Mouse (Mus musculus) cerebellum, adult 9-10 months (tissue): ENCODE measurements around the gene Esyt2.

ENCODE experiments used
- DNase-seq: peaks from one replicate; pipeline ENCODE4 v3.0.0; 2022

The Esyt2 gene

DNA sequence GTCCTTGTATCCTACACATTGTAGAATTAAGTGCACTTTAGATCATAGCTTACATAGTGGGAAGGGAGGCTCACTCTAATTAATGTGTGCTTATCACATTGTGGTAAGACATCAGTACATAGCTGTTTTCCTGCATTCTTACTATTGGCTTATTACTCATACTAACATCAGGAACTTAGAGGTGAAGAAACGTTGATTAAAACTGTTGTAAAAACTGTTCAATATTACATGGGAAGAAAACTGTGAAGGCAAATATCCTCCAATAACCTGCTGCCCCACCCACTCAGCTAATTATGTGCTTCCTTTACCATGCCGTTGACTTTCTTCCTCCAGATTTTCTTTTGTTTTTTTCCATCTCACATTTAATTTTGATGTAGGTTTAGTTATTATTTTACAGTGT lies 87.9 kb downstream of the Esyt2 start:
- no peak for DNase-seq

DNA sequence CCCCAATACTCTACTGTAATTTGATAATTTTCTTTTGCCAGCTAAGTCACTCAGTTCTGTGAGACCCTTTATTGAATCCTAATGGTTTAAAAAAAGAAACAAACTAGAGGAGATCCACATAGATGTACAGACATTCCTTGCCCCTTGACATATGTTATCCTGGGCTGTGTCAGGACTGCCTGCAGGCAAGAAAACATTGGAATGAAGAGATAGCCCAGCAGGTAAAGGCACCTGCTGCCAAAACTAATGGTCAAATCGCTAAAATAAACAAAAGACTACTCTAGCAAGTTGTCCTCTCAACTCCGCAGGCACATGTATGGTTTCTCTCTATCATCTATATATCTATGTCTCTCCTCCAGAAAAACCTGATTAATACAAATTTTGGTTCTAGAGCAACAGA lies 102.1 kb downstream of the Esyt2 start:
- DNase-seq = peak; percentile 42

DNA sequence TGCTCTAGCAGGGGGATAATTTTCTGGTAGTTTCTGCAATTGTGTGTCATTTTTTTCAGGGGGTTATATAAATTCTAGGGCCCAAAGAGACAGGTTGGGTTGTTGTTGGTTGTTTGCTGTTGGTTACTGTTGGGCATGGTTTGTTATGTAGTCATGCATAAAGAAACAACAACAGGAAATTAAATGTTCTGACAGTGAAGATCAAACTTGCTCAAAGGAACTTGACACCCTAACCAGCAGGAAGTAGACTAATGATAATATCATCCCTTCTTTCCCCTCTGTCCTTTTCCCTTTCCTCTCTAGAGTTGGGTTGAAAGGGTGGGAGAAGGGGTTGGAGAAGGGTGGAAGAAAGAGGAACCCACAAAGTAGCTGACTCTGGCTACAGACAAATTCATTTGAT lies 103.0 kb downstream of the Esyt2 start:
- no peak for DNase-seq

DNA sequence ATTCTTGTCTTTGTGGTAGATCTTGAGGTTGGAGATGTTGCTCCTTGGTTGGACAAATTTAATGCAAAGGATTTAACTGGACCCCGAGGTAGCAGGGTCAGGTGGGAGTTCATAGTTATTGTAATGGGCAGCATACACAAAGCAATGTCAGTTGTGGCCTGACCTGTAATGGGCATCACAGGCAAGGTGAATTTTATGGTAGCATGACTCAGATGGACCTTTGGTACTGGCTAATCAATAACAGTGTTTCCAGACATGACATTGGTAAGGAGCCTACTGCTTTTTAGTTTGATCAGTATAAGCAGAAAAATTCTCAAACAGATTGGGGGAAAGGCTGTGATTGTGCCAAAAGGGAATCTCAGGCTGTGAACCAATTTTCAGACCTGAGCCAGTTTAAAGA lies 105.8 kb downstream of the Esyt2 start:
- DNase-seq = no peak

DNA sequence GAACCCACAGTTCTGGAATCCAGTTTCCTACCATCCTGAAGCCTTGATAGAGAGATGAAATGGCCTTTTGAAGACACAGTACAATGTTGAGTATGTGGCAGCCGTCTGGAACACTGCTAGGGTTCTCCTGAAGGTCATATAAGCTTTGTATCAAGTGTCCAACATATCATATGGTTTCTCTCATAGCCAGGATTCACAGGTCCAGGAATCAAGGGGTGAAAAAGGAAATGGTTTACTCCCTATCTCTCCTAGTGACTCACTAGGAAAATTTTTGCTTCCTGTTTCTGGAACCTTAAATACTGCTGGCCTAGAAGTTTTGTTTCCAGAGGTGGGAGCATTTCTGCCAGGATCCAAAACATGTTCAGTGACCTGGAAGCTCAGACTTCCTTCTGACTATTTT lies 108.9 kb downstream of the Esyt2 start:
- no peak for DNase-seq

DNA sequence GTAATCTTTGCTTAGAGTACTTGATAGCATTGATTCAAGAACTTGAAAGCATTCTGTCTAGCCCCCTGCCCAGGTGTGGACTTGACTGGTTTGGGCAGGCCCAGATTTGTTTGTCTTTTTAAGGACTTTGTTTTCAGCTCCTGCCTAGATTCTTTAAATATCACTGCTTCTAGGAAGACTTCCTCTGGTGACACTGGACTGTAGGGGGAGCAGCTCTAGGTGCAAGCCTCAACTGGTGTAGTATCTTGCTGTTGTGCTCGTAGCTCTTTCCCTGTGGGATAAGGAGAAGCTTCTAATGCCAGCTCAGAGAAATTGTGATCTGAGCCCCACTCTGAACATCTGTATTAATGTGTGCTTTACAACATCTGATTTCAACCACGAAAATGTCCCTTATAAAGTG lies 113.3 kb downstream of the Esyt2 start:
- no peak for DNase-seq

DNA sequence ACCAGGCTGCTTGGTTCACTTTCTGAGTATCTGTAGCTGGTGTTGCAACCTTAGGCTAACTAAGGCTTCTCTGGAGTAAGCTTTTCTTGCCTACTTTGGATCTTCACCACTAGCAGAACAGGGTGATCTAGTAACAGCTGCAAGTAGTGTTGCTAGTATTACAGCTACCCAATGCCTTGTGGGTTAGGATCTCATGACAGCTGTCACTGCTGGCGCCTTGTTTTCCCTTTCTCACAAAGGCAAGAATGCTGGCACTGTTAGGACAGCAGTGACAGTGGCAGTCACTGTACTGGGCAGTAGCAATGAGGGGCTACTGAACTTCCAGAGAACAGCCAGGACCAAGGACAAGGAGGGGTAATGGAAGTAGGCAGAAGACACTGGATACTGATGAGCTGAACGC lies 114.3 kb downstream of the Esyt2 start:
- DNase-seq = no peak

DNA sequence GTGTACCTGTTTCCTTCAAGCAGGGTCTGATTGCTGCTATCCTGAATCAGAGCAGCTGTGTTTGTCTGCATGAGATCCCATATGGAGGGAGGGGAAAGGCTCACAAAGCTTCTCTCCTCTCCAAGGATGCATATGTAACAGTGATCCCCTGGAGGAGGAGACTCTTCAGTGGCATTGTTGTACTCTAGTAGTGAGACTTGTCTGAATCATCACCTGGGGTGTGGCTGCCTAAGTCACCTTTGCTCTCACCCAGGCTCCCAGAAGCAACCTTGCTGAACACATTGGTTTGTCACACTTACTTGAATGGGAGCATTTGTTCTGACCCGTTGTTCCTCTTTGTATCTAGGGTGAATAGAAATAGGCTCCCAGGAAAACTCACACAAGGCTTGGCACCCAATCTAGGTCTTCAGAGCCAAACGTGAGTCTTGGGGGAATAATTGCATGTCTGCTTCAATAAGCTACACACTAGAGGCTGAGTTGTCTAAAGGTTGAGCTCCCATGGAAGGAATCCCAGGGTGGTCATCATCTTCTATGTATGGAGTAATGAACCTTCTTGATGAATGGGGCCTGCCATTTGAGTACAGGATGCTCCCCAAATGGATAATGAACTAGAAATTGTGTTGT lies 115.2 kb downstream of the Esyt2 start:
- DNase-seq = no peak

DNA sequence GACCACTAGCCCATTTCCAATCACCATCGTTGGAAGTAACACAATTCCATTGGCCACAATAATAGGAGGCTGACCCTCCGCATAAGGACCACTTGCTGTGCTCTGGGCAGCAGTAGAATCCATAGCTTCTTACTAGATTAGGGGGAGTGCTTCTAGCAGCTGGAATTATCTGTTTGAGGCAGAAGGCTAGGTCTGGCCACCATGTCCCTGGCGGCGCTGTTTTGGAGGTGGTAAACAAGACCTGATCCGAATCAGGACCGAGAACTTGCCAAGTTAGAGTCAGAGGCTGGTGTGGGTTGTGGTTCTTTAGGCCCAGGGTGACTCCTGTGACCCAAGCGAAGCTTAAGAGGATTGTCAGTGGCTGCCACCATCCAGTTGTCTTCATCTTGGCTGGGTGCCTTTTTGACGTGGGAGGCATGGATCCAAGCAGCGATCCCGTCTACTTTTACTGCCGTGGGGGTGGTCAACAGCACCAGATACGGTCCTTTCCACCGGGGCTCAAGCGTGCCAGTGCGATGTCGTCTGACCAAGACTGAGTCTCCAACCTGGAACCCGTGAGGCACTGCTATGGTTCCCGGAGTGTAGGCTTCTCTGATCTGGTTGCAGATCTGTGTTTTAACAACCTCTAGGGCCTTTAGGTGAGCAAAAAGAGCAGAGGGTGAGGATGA lies 123.2 kb downstream of the Esyt2 start:
- DNase-seq = peak; percentile 64

DNA sequence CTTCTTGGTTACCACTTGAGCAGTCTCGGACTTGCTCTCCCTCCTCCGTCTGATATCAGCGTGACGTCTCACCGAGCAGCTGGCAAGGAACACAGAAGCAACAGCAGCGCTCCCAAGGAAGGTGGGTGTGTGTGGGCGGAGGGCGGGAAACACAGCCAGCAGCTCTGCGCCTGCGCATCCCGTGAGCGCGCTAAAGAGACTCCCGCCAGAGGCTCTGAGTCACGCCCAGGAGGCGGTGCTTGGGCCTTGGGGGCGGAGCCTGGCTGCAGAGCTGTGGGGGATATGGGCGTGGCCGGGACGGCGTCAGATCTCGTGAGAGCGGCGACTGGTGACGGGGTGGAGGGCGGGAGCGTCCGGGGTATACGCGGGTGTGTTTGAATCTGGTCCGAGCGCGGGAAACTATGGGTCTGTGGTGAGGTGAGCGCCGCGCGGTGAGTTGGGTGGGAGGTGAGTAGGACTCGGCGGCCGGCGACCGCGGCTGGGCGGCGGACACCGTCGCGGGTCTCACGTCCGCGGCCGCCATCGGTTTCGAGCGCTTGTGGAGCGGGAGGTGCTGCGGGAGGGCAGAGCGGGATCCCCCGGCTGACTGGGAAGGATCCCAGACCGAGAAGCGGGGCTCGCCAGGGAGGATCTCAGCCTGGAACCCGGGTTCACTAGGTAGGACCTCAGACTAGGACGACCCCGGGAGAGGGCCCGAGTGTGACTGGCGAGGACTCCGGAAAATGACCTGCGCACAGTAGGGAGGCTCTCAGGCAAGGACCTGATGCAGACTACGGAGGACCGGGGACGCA lies 124.2 kb downstream of the Esyt2 start, which contains the start of gene Ncapg2:
Gene Ncapg2, plus strand, starts transcription at position 358 of the 791 bp plus-strand sequence.
- peak; percentile 97 for DNase-seq

DNA sequence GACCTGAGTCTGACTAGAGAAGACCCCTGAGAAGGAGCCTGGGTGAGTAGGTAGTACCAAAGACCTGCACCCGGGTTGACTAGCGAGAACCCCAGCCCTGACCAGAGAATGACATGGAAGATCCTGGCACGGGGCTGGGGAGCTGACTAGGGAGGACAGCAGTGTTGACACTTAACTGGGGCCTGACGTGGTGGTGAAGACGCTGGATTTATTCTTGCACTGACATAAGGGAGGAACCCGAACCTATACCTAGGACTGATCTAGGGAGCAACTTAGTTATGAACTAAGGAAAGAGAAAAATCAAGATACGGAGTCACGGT lies 124.8 kb downstream of the Esyt2 start:
- DNase-seq = no peak

DNA sequence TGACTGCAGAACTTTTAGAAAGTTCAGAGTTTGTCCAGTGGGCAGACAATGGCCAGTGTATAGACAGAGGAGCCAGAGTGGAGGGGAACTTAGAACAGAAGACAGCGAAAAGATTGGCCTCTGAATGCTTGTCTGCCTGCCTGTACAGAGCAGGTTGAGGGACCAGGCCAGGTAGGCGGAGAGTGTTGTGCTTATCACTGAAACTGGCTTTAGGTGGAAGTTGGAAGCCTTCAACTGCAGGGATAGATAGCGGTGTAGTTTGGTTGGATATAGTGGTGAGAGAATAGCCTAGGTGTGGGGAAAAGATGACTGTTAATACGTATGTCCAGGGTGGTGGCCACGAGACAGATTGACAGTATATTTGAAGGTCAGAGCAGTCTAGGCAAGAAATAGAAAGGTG lies 126.9 kb downstream of the Esyt2 start:
- no peak for DNase-seq

DNA sequence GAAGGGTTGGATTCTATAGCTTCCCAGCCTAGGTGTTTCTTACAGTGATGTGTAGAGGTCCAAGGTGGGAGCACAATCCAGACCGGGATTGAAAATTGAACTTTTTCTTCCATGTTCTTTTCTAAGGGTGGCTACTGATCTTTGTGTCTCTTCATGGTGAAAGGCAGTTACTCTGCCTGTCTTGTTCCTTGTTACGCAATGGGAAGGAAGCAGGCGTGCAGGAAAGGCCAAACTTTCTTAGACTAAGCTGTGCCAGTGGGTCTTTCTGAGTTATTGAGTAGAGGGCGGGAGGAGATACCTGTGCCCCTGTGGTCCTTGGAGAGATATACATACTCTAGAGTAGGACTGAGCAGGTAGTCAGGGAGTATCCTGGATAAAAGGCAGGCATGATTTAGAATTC lies 133.9 kb downstream of the Esyt2 start:
- DNase-seq = no peak

DNA sequence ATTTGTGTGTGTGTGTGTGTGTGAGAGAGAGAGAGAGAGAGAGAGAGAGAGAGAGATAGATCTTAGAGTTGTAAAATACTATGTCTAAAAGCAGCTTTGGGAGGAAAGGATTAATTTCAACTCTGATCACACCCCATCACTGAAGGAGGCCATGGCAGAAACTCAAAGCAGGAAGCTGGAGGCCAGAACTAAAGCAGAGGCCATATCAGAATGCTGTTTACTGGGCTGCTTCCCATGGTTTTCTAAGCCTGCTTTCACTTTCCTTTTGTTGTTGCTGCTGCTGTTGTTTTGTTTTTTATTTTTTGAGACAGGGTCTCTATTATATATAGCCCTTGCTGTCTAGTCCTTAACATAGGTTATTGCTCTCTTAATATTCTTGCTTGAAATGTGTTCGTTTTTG lies 135.5 kb downstream of the Esyt2 start:
- DNase-seq = no peak

DNA sequence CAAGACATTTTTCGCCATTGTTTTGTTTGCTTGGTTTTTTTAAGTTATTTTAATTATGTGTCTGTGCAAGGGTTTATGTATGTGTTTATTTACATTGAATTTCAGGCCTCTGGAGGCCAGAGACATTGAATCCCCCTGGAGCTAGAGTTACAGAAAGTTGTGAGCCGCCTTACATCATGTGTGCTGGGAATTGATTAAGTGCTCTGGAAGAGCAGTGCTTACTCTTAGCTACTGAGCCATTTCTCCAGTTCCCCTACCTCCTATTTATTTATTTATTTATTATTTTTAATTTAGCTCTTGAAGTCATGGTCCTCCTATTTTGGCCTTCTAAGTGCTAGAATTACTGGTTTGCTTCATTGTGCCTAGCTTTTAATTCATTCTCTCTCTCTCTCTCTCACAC lies 140.7 kb downstream of the Esyt2 start:
- no peak for DNase-seq

DNA sequence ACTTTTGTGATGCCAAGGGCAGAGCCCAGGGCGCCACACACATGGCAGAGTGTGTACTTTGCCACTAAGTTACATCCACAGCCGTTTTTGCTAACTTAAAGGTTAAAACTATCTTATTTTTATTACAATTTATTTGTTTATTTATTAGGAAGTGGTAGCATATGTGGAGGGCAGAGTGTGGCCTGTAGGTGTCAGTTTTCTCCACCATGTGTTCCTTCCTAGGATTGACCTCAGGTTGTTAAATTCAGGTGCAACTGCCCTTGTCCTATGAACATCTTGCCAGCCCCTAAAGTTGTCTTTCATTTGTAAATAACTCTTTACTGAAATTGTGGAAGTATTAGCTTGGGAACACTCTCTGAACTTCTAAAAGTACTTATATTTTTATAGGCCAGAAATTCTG lies 144.4 kb downstream of the Esyt2 start:
- no peak for DNase-seq

DNA sequence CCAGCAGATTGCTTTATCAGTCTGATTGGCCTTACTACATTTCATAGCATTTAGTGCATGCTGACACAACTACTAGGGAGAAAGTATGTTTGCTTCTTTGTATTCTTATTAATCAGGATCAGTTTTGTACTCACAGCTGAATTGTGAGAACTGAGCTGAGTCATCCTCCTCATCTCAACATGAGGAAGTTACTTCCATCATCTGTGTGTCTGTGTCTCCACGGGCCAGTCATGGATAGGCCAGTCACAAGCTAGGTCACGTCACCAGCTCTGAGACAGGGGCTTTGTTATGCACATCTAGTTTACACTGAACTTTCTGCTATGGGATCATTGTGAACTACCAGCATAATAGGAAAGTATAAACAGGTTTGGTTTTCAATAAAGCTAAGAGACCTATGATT lies 152.7 kb downstream of the Esyt2 start:
- DNase-seq = no peak

DNA sequence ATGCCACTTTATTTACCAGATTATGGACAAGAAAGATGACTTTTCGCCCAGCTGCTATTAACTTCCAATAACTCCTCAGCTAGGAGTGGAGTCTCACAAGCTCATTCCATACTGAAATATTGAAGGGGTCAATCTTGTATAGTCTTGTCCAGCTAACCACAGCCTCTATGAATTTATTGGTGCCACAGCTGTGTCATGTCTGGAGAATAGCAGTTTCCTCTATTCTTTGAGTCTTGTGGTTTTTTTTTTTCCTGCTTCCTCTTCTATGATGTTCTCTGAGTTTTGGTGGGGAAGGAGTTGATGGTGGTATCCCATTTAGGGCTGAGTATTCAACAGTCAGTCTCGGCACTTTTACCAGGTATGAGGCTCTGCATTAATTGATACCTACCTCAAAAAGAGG lies 154.2 kb downstream of the Esyt2 start:
- no peak for DNase-seq

DNA sequence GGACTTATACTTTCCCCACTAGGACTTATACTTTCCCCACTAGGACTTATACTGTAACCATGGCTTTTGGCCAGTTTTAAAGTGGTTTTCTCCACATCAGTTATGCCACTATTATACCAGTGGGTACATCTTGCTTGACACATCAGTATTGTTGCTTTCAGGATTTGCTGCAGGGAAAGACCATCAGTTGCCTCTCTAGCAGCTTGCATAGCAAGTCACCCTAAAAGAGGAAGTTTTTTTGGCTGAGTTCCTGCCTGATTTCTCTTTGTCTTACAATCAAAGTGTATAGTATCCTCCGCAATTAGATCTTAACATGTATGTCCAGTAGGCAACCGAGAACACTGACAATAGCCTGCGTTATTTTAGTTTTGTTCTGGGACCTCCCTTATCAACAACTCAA lies 155.1 kb downstream of the Esyt2 start:
- no peak for DNase-seq

DNA sequence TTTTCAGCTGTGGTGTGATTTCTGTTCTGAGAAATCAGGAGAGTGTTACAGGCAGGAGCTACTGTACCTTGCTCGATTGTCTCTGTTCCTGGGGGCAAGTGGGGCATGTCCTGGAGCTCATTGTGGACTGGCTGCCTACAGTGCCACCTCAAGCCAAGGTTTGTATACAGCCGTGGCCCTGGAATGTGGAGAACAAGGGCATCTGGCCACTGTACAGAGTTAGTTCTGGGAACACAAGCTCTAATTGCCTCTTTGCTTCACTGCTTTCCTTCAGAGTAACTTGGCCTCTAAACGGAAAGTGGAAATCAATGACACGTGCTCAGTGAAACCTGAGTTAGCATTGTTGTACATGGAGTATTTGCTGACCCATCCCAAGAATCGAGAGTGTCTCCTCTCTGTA lies 157.6 kb downstream of the Esyt2 start:
- no peak for DNase-seq
